Mouse (Mus musculus) retina, postnatal 1 day (tissue): ENCODE measurements at regions not wholly inside any gene's neighbourhood (a gene's known extent, or its start where the extent isn't known, plus 50 kb on each side); places are given as distances from the start of the nearest gene placed in this dataset.

Experiments
- DNase-seq: peaks from one replicate; pipeline ENCODE4 v3.0.0-alpha.2; 2012

GRCm38 (mm10) chr10:83970501-83970900, 247.8 kb downstream of the 1500009L16Rik start:
- no peak for DNase-seq

GRCm38 (mm10) chr10:83974548-83974947, 251.9 kb downstream of the 1500009L16Rik start:
- no peak for DNase-seq

GRCm38 (mm10) chr10:83976548-83976947, 253.9 kb downstream of the 1500009L16Rik start:
- DNase-seq: no peak

GRCm38 (mm10) chr10:83979930-83980329, 257.3 kb downstream of the 1500009L16Rik start:
- DNase-seq: no peak

- DNase-seq: peak; percentile 81
Observed at GRCm38 (mm10) chr10:83984697-83985415, 262.2 kb downstream of the 1500009L16Rik start.

- no peak for DNase-seq
Observed at GRCm38 (mm10) chr10:83992577-83993305, 270.1 kb downstream of the 1500009L16Rik start.

- no peak for DNase-seq
Observed at GRCm38 (mm10) chr10:83995026-83995600, 272.4 kb downstream of the 1500009L16Rik start.

- no peak for DNase-seq
Observed at GRCm38 (mm10) chr10:83995913-83996312, 273.2 kb downstream of the 1500009L16Rik start.

GRCm38 (mm10) chr10:83996489-83996888, 273.8 kb downstream of the 1500009L16Rik start:
- DNase-seq: no peak

GRCm38 (mm10) chr10:84000436-84001208, 278.0 kb downstream of the 1500009L16Rik start:
- DNase-seq: no peak

- DNase-seq: no peak
Observed at GRCm38 (mm10) chr10:84002744-84003143, 280.1 kb downstream of the 1500009L16Rik start.

GRCm38 (mm10) chr10:84003601-84004149, 281.0 kb downstream of the 1500009L16Rik start:
- no peak for DNase-seq

- DNase-seq: no peak
Observed at GRCm38 (mm10) chr10:84008923-84009322, 286.3 kb downstream of the 1500009L16Rik start.

GRCm38 (mm10) chr10:84019381-84019780, 296.7 kb downstream of the 1500009L16Rik start:
- DNase-seq: peak; percentile 79

GRCm38 (mm10) chr10:84020023-84020620, 297.5 kb downstream of the 1500009L16Rik start:
- DNase-seq: peak; percentile 47

- no peak for DNase-seq
Observed at GRCm38 (mm10) chr10:84021167-84022120, 298.8 kb downstream of the 1500009L16Rik start.

GRCm38 (mm10) chr10:84024294-84024693, 301.6 kb downstream of the 1500009L16Rik start:
- no peak for DNase-seq

- DNase-seq: no peak
Observed at GRCm38 (mm10) chr10:84024901-84025300, 302.2 kb downstream of the 1500009L16Rik start.

GRCm38 (mm10) chr10:84026798-84027197, 304.1 kb downstream of the 1500009L16Rik start:
- peak; percentile 79 for DNase-seq

GRCm38 (mm10) chr10:84036131-84036877, 313.6 kb downstream of the 1500009L16Rik start:
- no peak for DNase-seq
